Mouse (Mus musculus) C2C12 (cell line): Measurements from ENCODE around the gene Ttll12. TPM values are rescaled to one million over a fixed set of nuclear protein-coding genes. Genes with fewer than 3 reads are reported as not detected.
A peak's percentile ranks its signal among the peaks of the same experiment; 100 is the strongest.

Experiments used
- H3K27me3 ChIP-seq: one replicate; pipeline ENCODE4 v1.6.1; 2011; ENCODE audit not compliant: control insufficient read depth, insufficient read depth, insufficient read length
- H3K36me3 ChIP-seq: one replicate; pipeline ENCODE4 v1.6.1; 2011; ENCODE audit not compliant: control insufficient read depth, insufficient read depth
- H3K4me3 ChIP-seq: one replicate; pipeline ENCODE4 v1.5.1; 2011; ENCODE audit warnings: mild to moderate bottlenecking, control low read depth; ENCODE audit not compliant: poor library complexity, insufficient read depth, severe bottlenecking
- H3K79me2 ChIP-seq: one replicate; pipeline ENCODE4 v1.6.1; 2011; ENCODE audit not compliant: control insufficient read depth, insufficient read depth
- H3K79me3 ChIP-seq: one replicate; pipeline ENCODE4 v1.6.1; 2011; ENCODE audit warnings: low read depth, control low read depth
- H3ac ChIP-seq: one replicate; pipeline ENCODE3; 2011; ENCODE audit warnings: low read depth; ENCODE audit not compliant: control insufficient read depth, insufficient read length
- CEBPB ChIP-seq: IDR thresholded peaks from one replicate; pipeline ENCODE4 v1.6.1; 2011; ENCODE audit warnings: low read depth, mild to moderate bottlenecking, control low read depth, moderate library complexity
- CTCF ChIP-seq: IDR thresholded peaks from one replicate; pipeline ENCODE4 v1.5.1; 2011; ENCODE audit not compliant: control insufficient read depth, insufficient read depth, insufficient read length
- FOSL1 ChIP-seq: IDR thresholded peaks from one replicate; pipeline ENCODE4 v1.8.0; 2011; ENCODE audit warnings: mild to moderate bottlenecking, low read length; ENCODE audit not compliant: poor library complexity, insufficient read depth, severe bottlenecking
- MAX ChIP-seq: IDR thresholded peaks from one replicate; pipeline ENCODE4 v1.6.1; 2011; ENCODE audit warnings: mild to moderate bottlenecking, control low read depth
- MYOD1 ChIP-seq: IDR thresholded peaks from one replicate; pipeline ENCODE4 v1.6.1; 2011; ENCODE audit warnings: low read depth; ENCODE audit not compliant: control insufficient read depth, insufficient read length
- MYOG ChIP-seq: IDR thresholded peaks from one replicate; pipeline ENCODE4 v1.6.1; 2011; ENCODE audit not compliant: control insufficient read depth, insufficient read length; ENCODE audit errors: extremely low read depth
- USF1 ChIP-seq: IDR thresholded peaks from one replicate; pipeline ENCODE4 v1.6.1; 2011; ENCODE audit warnings: low read depth, mild to moderate bottlenecking, control low read depth, moderate library complexity
- polyA plus RNA-seq: library from polyadenylated mRNA; unstranded; fragments of >200 nt; fragmentation: generic; extraction: Trizol; gene quantifications from one replicate; pipeline ENCODE4 v1.2.1, GENCODE M21; 2012; ENCODE audit warnings: missing spikeins

Ttll12 gene
- polyA plus RNA-seq, 1 experiment: 84.8 TPM

GRCm38 (mm10) chr15:83601185-83601584 lies 6.2 kb upstream of the Ttll12 start:
- TF ChIP-seq MYOG (no peak), MYOD1 (no peak), USF1 (no peak), CEBPB (no peak), CTCF (no peak), FOSL1 (no peak), MAX (no peak)

GRCm38 (mm10) chr15:83596833-83597232 lies 1.9 kb upstream of the Ttll12 start:
- TF ChIP-seq MYOD1 (no peak), MAX (no peak), USF1 (no peak), CEBPB (no peak), MYOG (no peak), CTCF (no peak)

More at GRCm38 (mm10) chr15:83601185-83601584, 6.2 kb upstream of the Ttll12 start:
- H3K27me3 ChIP-seq: no peaks in the 10 kb centered on the region
- H3K4me3 ChIP-seq: no peak overlapping the region
- H3K79me3 ChIP-seq: no peaks in the 10 kb centered on the region
- H3K79me2 ChIP-seq: no peaks in the 10 kb centered on the region
- H3ac ChIP-seq: no peak overlapping the region
- no peaks in the 10 kb centered on the region for H3K36me3 ChIP-seq

GRCm38 (mm10) chr15:83595364-83595711 lies 381 bp upstream of the Ttll12 start:
- H3K79me2 ChIP-seq: peaks cover 47% of the 10 kb centered on the region
- H3ac ChIP-seq: peak overlapping the region; percentile 55
- H3K36me3 ChIP-seq: peaks cover 17% of the 10 kb centered on the region
- no peak for TF ChIP-seq MYOG
- TF ChIP-seq MAX: no peak
- no peak for TF ChIP-seq FOSL1
- TF ChIP-seq MYOD1: no peak
- TF ChIP-seq CTCF: no peak
- TF ChIP-seq USF1: no peak
- no peak for TF ChIP-seq CEBPB
- no peaks in the 10 kb centered on the region for H3K27me3 ChIP-seq
- peaks cover 43% of the 10 kb centered on the region for H3K79me3 ChIP-seq
- peak overlapping the region; percentile 95 for H3K4me3 ChIP-seq

More at GRCm38 (mm10) chr15:83596833-83597232, 1.9 kb upstream of the Ttll12 start:
- Histone ChIP-seq H3K79me3 (peaks cover 28% of the 10 kb centered on the region), H3ac (no peak overlapping the region), H3K79me2 (peaks cover 32% of the 10 kb centered on the region), H3K36me3 (peaks cover 4% of the 10 kb centered on the region), H3K4me3 (no peak overlapping the region), H3K27me3 (no peaks in the 10 kb centered on the region)

GRCm38 (mm10) chr15:83593702-83594512 lies 1.1 kb downstream of the Ttll12 start:
- H3ac ChIP-seq: peak overlapping the region; percentile 84
- H3K36me3 ChIP-seq: peaks cover 24% of the 10 kb centered on the region
- TF ChIP-seq USF1 (peak; percentile 80), CTCF (no peak)

GRCm38 (mm10) chr15:83593189-83593585 lies 1.8 kb downstream of the Ttll12 start:
- TF ChIP-seq CEBPB (no peak), MYOD1 (peak; percentile 3), FOSL1 (peak; percentile 35), CTCF (no peak), MAX (peak; percentile 24), MYOG (no peak), USF1 (no peak)
- Histone ChIP-seq H3K79me3 (peaks cover 54% of the 10 kb centered on the region), H3K4me3 (peak overlapping the region; percentile 95), H3K27me3 (no peaks in the 10 kb centered on the region), H3K79me2 (peaks cover 67% of the 10 kb centered on the region), H3ac (peak overlapping the region; percentile 47), H3K36me3 (peaks cover 31% of the 10 kb centered on the region)

More at GRCm38 (mm10) chr15:83593702-83594512, 1.1 kb downstream of the Ttll12 start:
- Histone ChIP-seq H3K79me3 (peaks cover 53% of the 10 kb centered on the region), H3K79me2 (peaks cover 61% of the 10 kb centered on the region), H3K4me3 (peak overlapping the region; percentile 95), H3K27me3 (no peaks in the 10 kb centered on the region)
